Mouse (Mus musculus) stomach, postnatal 0 days (tissue): Measurements from ENCODE around the gene Gas7. TPM values are rescaled to one million over a fixed set of nuclear protein-coding genes. Genes with fewer than 3 reads are reported as not detected.

Source experiments
- ATAC-seq: fragments of 200-750 bp; cut with Nextera tagmentation; 2 replicates; pipeline ENCODE4 v1.8.0; 2017; ENCODE audit not compliant: low FRiP score, low TSS enrichment
- DNase-seq: peaks from one replicate; pipeline ENCODE4 v3.0.0-alpha.2; 2016; ENCODE audit warnings: low spot score
- H3K27ac ChIP-seq: fragments of 300-500 bp; sonication (generic); replicated peaks from 2 replicates; pipeline ENCODE4 v1.5.1; 2014; ENCODE audit warnings: mild to moderate bottlenecking, control low read depth
- H3K27me3 ChIP-seq: fragments of 300-500 bp; sonication (generic); 2 replicates; pipeline ENCODE4 v1.6.1; 2014; ENCODE audit warnings: low read length; ENCODE audit not compliant: control insufficient read depth, insufficient read depth
- H3K36me3 ChIP-seq: fragments of 300-500 bp; sonication (generic); 2 replicates; pipeline ENCODE4 v1.6.1; 2014; ENCODE audit warnings: low read length, mixed read lengths; ENCODE audit not compliant: control insufficient read depth, insufficient read depth
- H3K4me1 ChIP-seq: fragments of 300-500 bp; sonication (generic); replicated peaks from 2 replicates; pipeline ENCODE4 v1.6.1; 2014; ENCODE audit warnings: antibody characterized with exemption; ENCODE audit not compliant: control insufficient read depth, insufficient read depth
- H3K4me2 ChIP-seq: fragments of 300-500 bp; sonication (generic); replicated peaks from 2 replicates; pipeline ENCODE4 v1.6.1; 2014; ENCODE audit warnings: low read depth, mild to moderate bottlenecking, control low read depth, moderate library complexity
- H3K4me3 ChIP-seq: fragments of 300-500 bp; sonication (generic); 2 replicates; pipeline ENCODE4 v1.5.1; 2014; ENCODE audit warnings: low read depth, low read length, control low read depth
- H3K9ac ChIP-seq: fragments of 300-500 bp; sonication (generic); 2 replicates; pipeline ENCODE4 v1.6.1; 2014; ENCODE audit warnings: mild to moderate bottlenecking, low read length, control low read depth, mixed read lengths
- H3K9me3 ChIP-seq: fragments of 300-500 bp; sonication (generic); 2 replicates; pipeline ENCODE4 v1.6.1; 2016; ENCODE audit warnings: low read length; ENCODE audit not compliant: control insufficient read depth
- CTCF ChIP-seq: IDR thresholded peaks from 2 replicates; pipeline ENCODE4 v1.5.1; 2016; ENCODE audit warnings: antibody characterized with exemption, low read depth, mild to moderate bottlenecking, moderate library complexity
- EP300 ChIP-seq: optimal IDR thresholded peaks from 2 replicates; pipeline ENCODE3; 2016; ENCODE audit warnings: antibody characterized with exemption
- WGBS: fragments of 180-500 bp; shearing (Covaris S2); extraction: QIAGEN DNeasy Blood & Tissue Kit; methylation state at CpG from one replicate; pipeline ENCODE4 v1.1.7; 2014; 5-methylcytosine and 5-hydroxymethylcytosine counted together
- polyA plus RNA-seq: library from polyadenylated mRNA; unstranded; fragments of >200 nt; fragmentation: Nextera tagmentation; extraction: Ambion mirVana; gene quantifications from 2 replicates; pipeline ENCODE4 v1.2.1, GENCODE M21; 2015

Gas7 gene
- polyA plus RNA-seq, 1 experiment from 2014 or later, result 18.3 TPM

GRCm38 (mm10) chr11:67728726-67729125 is 273.5 kb downstream of the Gas7 start:
- ATAC-seq, result no peak
- Histone ChIP-seq H3K27ac (no peak overlapping the region), H3K4me1 (no peaks in the 10 kb centered on the region), H3K36me3 (no peaks in the 10 kb centered on the region), H3K4me3 (no peak overlapping the region), H3K27me3 (no peaks in the 10 kb centered on the region), H3K9ac (no peak overlapping the region), H3K4me2 (no peak overlapping the region), H3K9me3 (no peaks in the 10 kb centered on the region)
- no peak for DNase-seq
- no peak for TF ChIP-seq EP300

DNA sequence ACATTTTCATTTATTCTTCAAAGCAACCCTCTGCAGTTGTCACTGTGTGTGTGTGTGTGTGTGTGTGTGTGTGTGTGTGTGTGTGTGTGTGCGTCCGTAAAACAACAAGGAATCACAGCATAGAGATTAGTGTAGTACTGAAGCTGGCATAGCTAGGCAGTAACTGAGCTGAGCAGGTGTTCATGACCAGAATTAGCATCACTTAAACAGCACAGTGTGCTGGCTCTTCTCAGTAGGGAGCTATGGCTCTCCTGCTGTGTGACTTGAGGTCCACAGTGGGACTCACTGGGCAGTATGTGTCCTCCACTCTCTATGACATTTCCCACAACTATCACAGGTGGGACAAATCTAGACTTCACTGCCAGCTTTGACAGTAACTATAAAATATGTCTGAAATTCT is 275.8 kb downstream of the Gas7 start:
- H3K4me3 ChIP-seq, result no peak overlapping the region
- no peaks in the 10 kb centered on the region for H3K4me1 ChIP-seq
- no peaks in the 10 kb centered on the region for H3K9me3 ChIP-seq
- TF ChIP-seq CTCF (no peak), EP300 (no peak)
- WGBS, result 91% methylated on average over 2 of the region's 2 CpGs
- no peaks in the 10 kb centered on the region for H3K27me3 ChIP-seq
- H3K4me2 ChIP-seq, result no peak overlapping the region
- no peak for DNase-seq
- H3K9ac ChIP-seq, result no peak overlapping the region
- no peak overlapping the region for H3K27ac ChIP-seq
- ATAC-seq, result no peak
- H3K36me3 ChIP-seq, result no peaks in the 10 kb centered on the region

GRCm38 (mm10) chr11:67733726-67734125 is 278.5 kb downstream of the Gas7 start:
- ATAC-seq, result no peak
- no peak for TF ChIP-seq CTCF
- no peak for TF ChIP-seq EP300
- Histone ChIP-seq H3K36me3 (no peaks in the 10 kb centered on the region), H3K4me1 (no peaks in the 10 kb centered on the region), H3K27ac (no peak overlapping the region), H3K9me3 (no peaks in the 10 kb centered on the region), H3K27me3 (no peaks in the 10 kb centered on the region), H3K4me2 (no peak overlapping the region), H3K9ac (no peak overlapping the region), H3K4me3 (no peak overlapping the region)
- no peak for DNase-seq
- 93% methylated on average over 1 of the region's 1 CpGs for WGBS

- H3K4me1 ChIP-seq, result no peaks in the 10 kb centered on the region
- ATAC-seq (no peak), DNase-seq (no peak)
- no peak overlapping the region for H3K4me3 ChIP-seq
- no peaks in the 10 kb centered on the region for H3K9me3 ChIP-seq
- no peak overlapping the region for H3K27ac ChIP-seq
- no peak for TF ChIP-seq CTCF
- TF ChIP-seq EP300, result no peak
- no peaks in the 10 kb centered on the region for H3K36me3 ChIP-seq
- no peaks in the 10 kb centered on the region for H3K27me3 ChIP-seq
- H3K4me2 ChIP-seq, result no peak overlapping the region
- H3K9ac ChIP-seq, result no peak overlapping the region
- WGBS, result 48% methylated on average over 3 of the region's 3 CpGs
Measured at GRCm38 (mm10) chr11:67734597-67734996, 279.4 kb downstream of the Gas7 start.

GRCm38 (mm10) chr11:67738345-67738744 is 283.1 kb downstream of the Gas7 start:
- Histone ChIP-seq H3K4me3 (no peak overlapping the region), H3K9me3 (no peaks in the 10 kb centered on the region), H3K27me3 (no peaks in the 10 kb centered on the region), H3K4me2 (no peak overlapping the region), H3K27ac (no peak overlapping the region), H3K9ac (no peak overlapping the region), H3K36me3 (no peaks in the 10 kb centered on the region), H3K4me1 (no peaks in the 10 kb centered on the region)
- TF ChIP-seq EP300 (no peak), CTCF (no peak)
- 79% methylated on average over 6 of the region's 6 CpGs for WGBS
- ATAC-seq (no peak), DNase-seq (no peak)

Other genes with a start within 250 kb of the Gas7 start
- not detected in 2 replicates for gene Myh4, start 217.4 kb upstream of the Gas7 start, polyA plus RNA-seq
- 0.24 and 0.38 TPM in 2 replicates for gene Myh8, start 178.3 kb upstream of the Gas7 start, polyA plus RNA-seq
- gene Myh13, start 133.8 kb upstream of the Gas7 start, polyA plus RNA-seq, result not detected in 2 replicates
- gene Rcvrn, start 239.9 kb downstream of the Gas7 start, polyA plus RNA-seq, result not detected in 2 replicates